Mouse (Mus musculus): ENCODE data around the gene Pard3.

The Pard3 gene

GRCm38 (mm10) chr8:127300493-127300892 is 236.8 kb downstream of the Pard3 start:
- no peak for DNase-seq

GRCm38 (mm10) chr8:127302847-127303445 is 239.3 kb downstream of the Pard3 start:
- DNase-seq, result no peak

GRCm38 (mm10) chr8:127307026-127307425 is 243.3 kb downstream of the Pard3 start:
- no peak for DNase-seq

- no peak for DNase-seq
These were observed 245.7 kb downstream of the Pard3 start for GRCm38 (mm10) chr8:127309363-127309762.

GRCm38 (mm10) chr8:127315811-127316210 is 252.1 kb downstream of the Pard3 start:
- no peak for DNase-seq

- DNase-seq, result no peak
These were observed 254.2 kb downstream of the Pard3 start for GRCm38 (mm10) chr8:127317914-127318313.

- no peak for DNase-seq
These were observed 254.9 kb downstream of the Pard3 start for GRCm38 (mm10) chr8:127318377-127319159.

GRCm38 (mm10) chr8:127320930-127321329 is 257.2 kb downstream of the Pard3 start:
- DNase-seq, result no peak

GRCm38 (mm10) chr8:127323583-127324360 is 260.1 kb downstream of the Pard3 start:
- DNase-seq, result no peak

- DNase-seq, result no peak
These were observed 261.3 kb downstream of the Pard3 start for GRCm38 (mm10) chr8:127324836-127325570.

- no peak for DNase-seq
These were observed 262.1 kb downstream of the Pard3 start for GRCm38 (mm10) chr8:127325749-127326148.

GRCm38 (mm10) chr8:127330258-127331187 is 266.8 kb downstream of the Pard3 start:
- no peak for DNase-seq

- no peak for DNase-seq
These were observed 268.1 kb downstream of the Pard3 start for GRCm38 (mm10) chr8:127331751-127332150.

GRCm38 (mm10) chr8:127335216-127335615 is 271.5 kb downstream of the Pard3 start:
- DNase-seq, result no peak

GRCm38 (mm10) chr8:127338183-127338582 is 274.5 kb downstream of the Pard3 start:
- DNase-seq, result no peak

- DNase-seq, result no peak
These were observed 277.4 kb downstream of the Pard3 start for GRCm38 (mm10) chr8:127341046-127341445.

- no peak for DNase-seq
These were observed 279.4 kb downstream of the Pard3 start for GRCm38 (mm10) chr8:127343115-127343514.

GRCm38 (mm10) chr8:127344421-127344820 is 280.7 kb downstream of the Pard3 start:
- no peak for DNase-seq

GRCm38 (mm10) chr8:127345912-127346423 is 282.3 kb downstream of the Pard3 start:
- no peak for DNase-seq

- DNase-seq, result no peak
These were observed 284.3 kb downstream of the Pard3 start for GRCm38 (mm10) chr8:127347890-127348495.

- DNase-seq, result no peak
These were observed 298.1 kb downstream of the Pard3 start for GRCm38 (mm10) chr8:127361796-127362195.

All from cerebellum, adult 11 months (tissue).